Mouse (Mus musculus) cerebellum, postnatal 14 days (tissue): ENCODE results near the gene Kif5c.

Experiments
- DNase-seq, 2 experiments: peaks; one replicate each; pipeline ENCODE4 v3.0.0; 2021; ENCODE audit warnings: mixed read lengths in 2 of 2

Kif5c gene

DNA sequence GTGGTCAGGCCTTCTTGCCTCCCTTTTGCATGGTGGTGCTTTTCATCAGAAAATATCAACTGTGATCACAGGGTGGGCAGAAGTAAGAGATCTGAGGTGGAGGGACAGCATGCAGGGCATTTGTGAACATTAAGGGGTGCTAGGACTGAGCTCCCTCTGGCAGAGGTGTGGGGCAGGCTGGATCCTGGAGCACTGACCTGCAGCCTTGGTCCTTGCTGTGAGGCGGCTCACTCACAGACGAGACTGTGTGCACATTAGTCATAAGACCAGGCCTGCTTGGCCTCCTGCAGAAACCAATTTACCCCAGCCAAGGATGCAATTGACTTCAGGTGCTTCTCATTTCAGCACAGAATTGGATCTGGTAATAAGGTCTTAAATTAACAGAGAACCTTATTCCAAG lies 128.6 kb downstream of the Kif5c start:
- DNase-seq: no peak

DNA sequence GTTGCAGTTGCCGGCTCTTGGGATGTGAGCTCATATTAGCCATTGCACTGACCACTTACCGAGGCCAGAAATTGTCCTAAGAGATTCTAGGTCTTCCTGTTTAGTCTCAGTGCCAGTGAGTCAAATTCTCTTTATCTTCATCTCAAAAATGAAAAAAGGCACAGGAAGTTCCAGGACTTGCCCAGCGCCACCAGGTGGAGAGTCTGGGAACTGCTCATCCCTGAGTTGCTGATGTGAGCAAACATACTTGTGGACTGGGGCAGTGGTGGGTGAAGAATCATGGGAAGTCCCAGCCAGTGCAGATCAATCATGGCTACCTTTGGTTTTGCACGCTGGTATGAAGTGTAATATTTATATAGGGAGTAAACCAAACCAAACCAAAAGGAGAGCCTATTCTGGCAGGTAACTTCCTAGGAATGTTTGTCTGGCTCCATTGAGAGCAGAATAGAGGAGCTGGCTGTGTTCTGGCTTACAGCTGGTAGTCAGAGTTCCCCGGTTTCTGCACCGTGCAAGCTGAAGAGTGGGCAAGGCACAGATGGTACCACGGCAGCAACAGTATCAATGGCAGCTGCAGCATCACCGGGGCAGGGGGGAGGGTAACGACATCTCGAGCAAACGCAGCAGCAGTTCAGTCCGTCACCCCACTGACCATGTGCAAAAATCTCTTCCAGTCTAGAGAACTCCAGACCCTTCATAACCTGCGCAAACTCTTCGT lies 129.7 kb downstream of the Kif5c start:
- DNase-seq: peak; percentile 64 to 85

GRCm38 (mm10) chr2:49749730-49750576 lies 130.9 kb downstream of the Kif5c start:
- DNase-seq: no peak

- DNase-seq: no peak
Observed at GRCm38 (mm10) chr2:49751544-49752210, 132.6 kb downstream of the Kif5c start.

GRCm38 (mm10) chr2:49752211-49752607 lies 133.1 kb downstream of the Kif5c start:
- peak; percentile 57 to 60 for DNase-seq

- no peak for DNase-seq
Observed at GRCm38 (mm10) chr2:49753062-49753461, 134.0 kb downstream of the Kif5c start.

DNA sequence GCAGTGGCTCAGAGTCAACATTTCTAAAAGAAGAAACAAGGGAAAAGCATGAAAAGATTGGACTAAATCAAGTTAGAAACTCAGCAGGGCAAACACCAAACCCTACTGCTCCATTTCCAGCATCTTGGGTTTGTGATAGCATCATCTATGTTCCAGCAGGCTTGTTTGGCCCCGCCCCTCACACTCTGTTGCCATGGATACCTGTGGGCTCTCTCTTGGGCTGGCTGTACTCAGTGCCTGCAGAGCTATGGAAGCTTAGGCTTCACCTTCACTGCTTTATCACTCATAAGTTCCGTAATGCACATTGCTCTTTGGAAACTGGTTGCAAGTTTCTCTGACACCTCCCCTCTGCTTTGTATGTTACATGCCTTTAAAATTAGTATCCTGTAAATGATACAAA lies 136.0 kb downstream of the Kif5c start:
- DNase-seq: peak; percentile 45 to 56

DNA sequence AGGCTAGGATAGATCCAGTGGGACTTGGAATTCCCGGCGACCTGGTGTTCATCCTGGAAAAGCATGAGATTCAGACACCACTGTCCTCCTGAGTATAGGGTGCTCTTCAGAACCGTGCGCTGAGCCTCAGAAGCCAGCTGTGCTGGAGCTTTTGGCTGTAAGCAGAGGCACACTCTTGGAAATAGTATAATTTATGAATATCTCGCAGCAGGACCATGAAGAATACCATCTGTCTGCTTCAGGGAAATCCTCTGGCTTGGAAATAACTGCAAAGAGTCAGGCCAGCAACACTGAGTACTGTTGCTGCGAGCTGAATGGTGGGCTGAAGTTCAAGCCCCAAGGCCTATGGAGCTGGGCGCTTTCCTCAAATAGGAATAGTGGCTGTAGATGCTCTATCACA lies 138.5 kb downstream of the Kif5c start:
- peak; percentile 37 to 60 for DNase-seq

DNA sequence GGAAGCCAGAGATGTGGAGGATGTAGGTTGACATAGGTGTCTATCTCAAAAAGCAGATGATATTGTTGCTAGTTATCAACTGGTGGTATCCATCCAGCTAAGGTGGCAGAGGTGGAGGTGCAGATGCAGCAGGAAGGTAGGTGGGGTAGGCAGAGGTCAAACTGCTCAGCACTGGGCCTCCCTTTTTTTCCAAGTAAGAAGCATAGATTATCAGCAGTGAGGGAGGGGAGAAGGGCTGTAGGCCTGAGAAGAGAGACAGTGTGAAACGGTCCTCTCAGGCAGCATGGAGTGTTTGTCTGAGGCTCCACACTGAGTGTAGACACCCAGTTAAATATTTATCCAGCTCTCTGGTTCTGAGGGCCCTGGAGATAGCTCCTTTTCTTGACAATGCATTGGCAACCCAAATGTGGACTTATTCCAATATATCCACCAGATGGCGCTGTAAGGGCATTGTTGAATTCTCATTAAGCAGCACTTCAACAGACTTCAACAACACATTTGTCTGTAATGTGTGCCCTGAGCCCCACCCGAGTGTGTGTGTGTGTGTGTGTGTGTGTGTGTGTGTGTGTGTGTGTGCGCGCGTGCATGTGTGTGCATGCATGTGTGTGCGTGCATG lies 145.3 kb downstream of the Kif5c start:
- peak; percentile 74 for DNase-seq

DNA sequence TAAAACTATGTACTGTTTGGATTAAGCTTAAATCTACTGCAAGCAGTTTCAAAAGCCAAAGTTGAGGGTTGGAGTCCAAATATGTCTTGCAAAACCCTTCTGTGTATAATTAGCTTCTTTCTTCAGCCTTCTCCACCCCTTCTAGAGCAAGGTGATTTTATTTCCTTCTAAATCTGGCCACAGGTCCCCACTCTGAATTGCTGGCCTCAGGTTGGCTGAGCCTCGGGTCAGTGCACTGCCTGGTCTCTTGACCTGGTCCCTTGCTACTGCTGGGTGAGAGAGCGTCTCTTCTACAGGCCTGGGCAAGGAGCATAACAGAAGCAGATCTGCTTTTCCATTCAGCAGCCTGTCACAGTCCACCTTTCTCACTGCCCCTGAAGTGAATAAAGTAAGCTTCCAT lies 149.8 kb downstream of the Kif5c start:
- DNase-seq: no peak

- no peak for DNase-seq
Observed at GRCm38 (mm10) chr2:49770440-49770839, 151.3 kb downstream of the Kif5c start.

DNA sequence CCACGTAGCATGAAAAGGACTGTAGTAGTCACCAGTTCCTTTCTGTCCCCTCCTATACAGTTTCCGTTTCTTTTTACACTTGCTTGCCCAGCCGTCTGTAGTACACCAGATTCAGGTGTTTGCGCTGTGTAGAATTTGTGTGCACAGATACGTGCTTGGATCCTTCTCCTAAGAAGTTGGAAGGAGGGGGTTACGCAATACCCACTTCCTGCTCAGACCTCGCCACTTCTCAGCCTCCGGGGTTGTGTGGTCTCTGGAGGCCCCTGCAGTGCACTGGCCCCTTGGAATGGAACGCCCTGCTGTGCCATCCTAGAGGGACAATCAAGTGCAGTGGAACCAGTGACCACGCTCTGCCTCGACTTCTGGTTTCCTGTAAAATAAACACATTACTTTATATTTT lies 152.1 kb downstream of the Kif5c start:
- DNase-seq: no peak

DNA sequence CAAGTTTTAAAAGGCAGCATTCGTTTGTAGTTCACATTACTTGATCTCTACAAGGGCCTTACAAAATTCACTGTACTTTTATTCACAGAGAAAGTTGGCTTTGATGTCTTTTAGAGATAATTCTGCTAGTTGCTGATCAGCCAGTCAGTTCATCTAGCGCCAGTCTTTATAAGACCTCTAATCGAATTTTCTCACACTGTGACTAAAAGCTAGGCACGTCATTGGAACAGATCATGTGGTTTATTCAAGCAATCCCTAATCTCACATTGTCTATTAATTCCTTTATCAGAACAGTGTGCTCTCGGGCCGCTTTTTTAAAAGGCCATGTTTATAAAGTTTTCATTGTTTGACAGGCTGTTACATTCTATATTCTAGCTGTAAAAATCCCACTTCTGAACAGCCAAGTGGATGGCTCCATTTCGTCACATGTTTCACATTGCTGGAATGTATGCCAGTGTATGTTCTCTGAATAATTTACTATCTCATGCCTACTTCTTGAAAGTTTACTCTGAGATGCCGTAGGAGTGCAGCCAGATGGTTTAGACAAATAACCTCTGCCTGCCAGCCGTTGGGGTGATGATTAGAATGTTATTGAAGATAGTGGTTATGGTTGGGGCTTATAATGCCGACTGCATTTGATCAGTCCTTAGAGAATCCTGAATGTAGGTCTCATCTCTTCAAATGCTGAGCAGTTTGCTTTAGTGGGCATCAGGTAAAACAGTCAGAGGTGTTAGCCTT lies 154.3 kb downstream of the Kif5c start:
- no peak for DNase-seq

DNA sequence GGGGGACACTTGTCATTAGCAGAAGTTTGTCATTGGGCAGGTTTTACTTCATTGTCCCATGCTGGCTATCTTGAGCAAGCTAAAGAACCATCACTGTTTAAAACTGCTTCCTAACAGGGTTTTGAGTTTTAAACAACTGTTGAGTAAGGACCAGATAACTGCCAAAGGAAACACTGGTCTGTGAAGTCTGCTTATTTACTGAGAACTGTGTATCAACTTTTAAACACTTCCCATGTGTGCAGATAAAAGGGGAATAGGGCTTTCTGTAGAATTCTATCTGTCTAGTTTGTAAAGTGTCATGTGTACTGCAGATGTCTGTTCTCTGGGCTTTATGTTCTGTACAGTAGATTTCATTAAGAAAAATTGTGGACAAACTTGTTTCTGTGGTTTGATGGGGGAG lies 155.1 kb downstream of the Kif5c start:
- no peak for DNase-seq

GRCm38 (mm10) chr2:49775187-49775586 lies 156.1 kb downstream of the Kif5c start:
- DNase-seq: no peak

GRCm38 (mm10) chr2:49775735-49776134 lies 156.6 kb downstream of the Kif5c start:
- DNase-seq: peak in 1 of 2 experiments; percentile 48

- no peak for DNase-seq
Observed at GRCm38 (mm10) chr2:49776407-49776806, 157.3 kb downstream of the Kif5c start.

- peak; percentile 39 to 49 for DNase-seq
Observed at GRCm38 (mm10) chr2:49787376-49788050, 168.4 kb downstream of the Kif5c start, which contains the start of gene Lypd6b. Gene Lypd6b (plus strand): TSS chr2:49787688.

DNA sequence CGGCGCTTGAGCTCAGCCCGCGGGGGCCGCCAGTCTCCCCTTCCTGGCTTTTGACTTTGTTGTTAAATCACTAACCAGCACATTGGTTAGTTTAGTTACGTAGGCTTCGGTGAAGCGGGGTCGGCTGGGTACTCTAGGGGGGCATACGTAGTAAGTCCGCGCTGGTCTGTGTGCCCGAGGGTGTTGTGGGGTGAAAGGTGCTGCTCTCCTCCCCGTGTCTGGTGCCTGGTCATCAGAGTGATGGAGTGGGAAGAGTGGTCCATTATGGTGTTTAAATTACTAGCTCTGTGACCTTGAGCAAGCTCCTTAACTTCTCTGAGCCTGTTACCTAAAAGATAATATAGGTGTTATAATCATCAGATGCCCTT lies 168.9 kb downstream of the Kif5c start:
- peak in 1 of 2 experiments; percentile 24 for DNase-seq

GRCm38 (mm10) chr2:49788643-49789042 lies 169.5 kb downstream of the Kif5c start:
- no peak for DNase-seq

GRCm38 (mm10) chr2:49789078-49789477 lies 170.0 kb downstream of the Kif5c start:
- no peak for DNase-seq

DNA sequence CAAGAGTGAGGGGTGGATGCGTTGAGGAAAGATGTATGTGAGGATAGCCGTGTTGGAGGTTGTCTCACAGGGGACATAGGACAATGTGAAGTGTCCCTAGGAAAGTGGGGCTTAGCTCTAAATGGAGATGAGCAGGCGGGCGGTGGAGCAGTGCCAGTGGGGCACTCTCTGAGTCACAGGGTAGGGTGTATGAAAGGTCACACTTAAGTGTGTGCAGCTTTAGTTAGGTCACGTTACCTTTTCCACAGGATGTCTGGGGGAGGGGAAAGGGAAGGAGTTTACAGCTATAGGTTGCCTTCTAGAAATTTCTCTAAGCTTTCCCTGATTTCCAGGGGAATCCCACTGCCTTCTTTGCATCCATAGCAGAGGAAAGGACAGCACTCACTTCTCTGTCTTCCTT lies 170.4 kb downstream of the Kif5c start:
- DNase-seq: no peak
